Mouse (Mus musculus): ENCODE data around the gene Bmp6. TPM values are rescaled to one million over a fixed set of nuclear protein-coding genes. Genes with fewer than 3 reads are reported as not detected.
A peak's percentile ranks its signal among the peaks of the same experiment; 100 is the strongest.

Bmp6 gene
- polyA plus RNA-seq, 1 experiment, result 9.4 TPM

DNA sequence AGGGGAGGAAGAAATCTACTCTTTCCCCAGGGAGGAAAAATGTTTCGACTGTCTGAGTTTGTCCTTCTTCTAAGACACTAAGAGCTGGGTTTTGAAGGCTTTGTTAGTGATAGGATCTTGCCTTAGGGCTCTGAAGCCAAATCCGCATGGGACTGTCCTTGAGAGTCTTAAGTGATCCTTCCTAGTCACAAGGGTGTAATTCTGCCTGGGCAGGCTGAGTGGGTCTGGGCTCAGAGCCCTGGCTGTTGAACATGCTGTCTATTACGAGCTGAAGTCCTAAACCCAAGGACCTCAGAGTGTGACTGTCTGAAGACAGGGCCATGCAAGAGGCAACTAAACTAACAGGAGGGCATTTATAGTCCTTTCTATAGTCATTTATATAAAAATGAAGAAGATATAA, 200.6 kb downstream of the Bmp6 start:
- Histone ChIP-seq H3K4me1 (ENCODE audit: control insufficient read depth, insufficient read depth, insufficient read length) (no peaks in the 10 kb centered on the region; the same call in 1 of the 2 replicates), H3K4me3 (ENCODE audit: extremely low read depth, insufficient read depth, insufficient read length) (no peak overlapping the region), H3K36me3 (ENCODE audit: control insufficient read depth, insufficient read depth, low read length) (no peaks in the 10 kb centered on the region), H3K27ac (ENCODE audit: insufficient read depth, low read length) (no peak overlapping the region), H3K27me3 (ENCODE audit: control insufficient read depth, insufficient read depth, low read length) (no peaks in the 10 kb centered on the region)
- 77% methylated on average over 3 of the region's 3 CpGs for WGBS
- no peak for DNase-seq (ENCODE audit: low read depth in 1 of 2, low spot score in 2 of 2)
- TF ChIP-seq CTCF (IDR thresholded peaks at IDR 0.05; ENCODE audit: extremely low read depth, insufficient read depth, insufficient read length, insufficient replicate concordance) (no peak), POLR2A (IDR thresholded peaks at IDR 0.05; ENCODE audit: low read depth, low read length) (no peak)

DNA sequence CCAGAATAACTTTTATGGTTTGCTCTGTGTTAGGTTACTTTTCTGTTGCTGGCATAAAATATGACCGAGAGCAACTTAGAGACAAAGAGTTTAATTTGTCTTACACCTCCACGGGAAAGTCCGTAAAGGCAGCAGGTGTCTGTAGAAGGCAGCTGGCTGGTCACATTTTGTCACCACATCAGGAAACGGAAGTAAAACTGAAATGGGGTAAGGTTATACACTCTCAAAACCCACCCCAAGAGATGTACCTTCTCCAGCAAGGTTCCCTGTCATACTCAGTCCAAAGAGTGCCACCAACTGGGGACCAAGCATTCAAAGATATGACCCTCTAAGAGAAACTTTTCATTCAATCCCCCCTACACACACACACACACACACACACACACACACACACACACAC, 201.8 kb downstream of the Bmp6 start:
- no peak for TF ChIP-seq CTCF (IDR thresholded peaks at IDR 0.05; ENCODE audit: extremely low read depth, insufficient read depth, insufficient read length, insufficient replicate concordance)
- TF ChIP-seq POLR2A (IDR thresholded peaks at IDR 0.05; ENCODE audit: low read depth, low read length), result no peak
- no peak overlapping the region for H3K27ac ChIP-seq (ENCODE audit: insufficient read depth, low read length)

DNA sequence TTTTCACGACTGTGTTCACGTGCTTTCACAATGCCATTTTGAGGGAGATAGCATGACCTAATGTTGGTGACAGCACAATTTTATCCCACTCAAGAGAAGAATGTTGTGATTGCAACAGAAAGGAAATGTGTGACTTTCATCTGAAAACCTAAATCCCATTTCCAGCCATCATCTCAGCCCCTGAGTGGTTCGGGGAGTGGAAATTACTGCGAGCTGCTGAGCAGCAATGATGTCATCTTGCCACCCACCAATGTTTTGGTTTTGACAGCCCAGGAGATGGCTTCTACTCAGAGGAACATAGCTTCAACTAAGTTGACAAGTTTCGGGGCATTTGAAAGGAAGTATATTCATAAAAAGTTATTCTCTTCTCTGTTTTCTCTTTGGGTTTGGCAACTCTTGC, 202.8 kb downstream of the Bmp6 start:
- Histone ChIP-seq H3K4me3 (ENCODE audit: extremely low read depth, insufficient read depth, insufficient read length) (no peak overlapping the region), H3K27ac (ENCODE audit: insufficient read depth, low read length) (no peak overlapping the region), H3K36me3 (ENCODE audit: control insufficient read depth, insufficient read depth, low read length) (no peaks in the 10 kb centered on the region), H3K4me1 (ENCODE audit: control insufficient read depth, insufficient read depth, insufficient read length) (no peaks in the 10 kb centered on the region; the same call in 1 of the 2 replicates), H3K27me3 (ENCODE audit: control insufficient read depth, insufficient read depth, low read length) (no peaks in the 10 kb centered on the region)
- TF ChIP-seq POLR2A (IDR thresholded peaks at IDR 0.05; ENCODE audit: low read depth, low read length) (no peak), CTCF (IDR thresholded peaks at IDR 0.05; ENCODE audit: extremely low read depth, insufficient read depth, insufficient read length, insufficient replicate concordance) (no peak)
- 82% methylated on average over 5 of the region's 5 CpGs for WGBS
- DNase-seq (ENCODE audit: low read depth in 1 of 2, low spot score in 2 of 2), result no peak

More for the DNA sequence above, 201.8 kb downstream of the Bmp6 start:
- no peaks in the 10 kb centered on the region; the same call in 1 of the 2 replicates for H3K4me1 ChIP-seq (ENCODE audit: control insufficient read depth, insufficient read depth, insufficient read length)
- H3K27me3 ChIP-seq (ENCODE audit: control insufficient read depth, insufficient read depth, low read length), result no peaks in the 10 kb centered on the region
- 24% methylated on average over 4 of the region's 4 CpGs for WGBS
- peak; percentile 20 to 53 for DNase-seq (ENCODE audit: low read depth in 1 of 2, low spot score in 2 of 2)
- H3K4me3 ChIP-seq (ENCODE audit: extremely low read depth, insufficient read depth, insufficient read length), result no peak overlapping the region
- H3K36me3 ChIP-seq (ENCODE audit: control insufficient read depth, insufficient read depth, low read length), result no peaks in the 10 kb centered on the region

DNA sequence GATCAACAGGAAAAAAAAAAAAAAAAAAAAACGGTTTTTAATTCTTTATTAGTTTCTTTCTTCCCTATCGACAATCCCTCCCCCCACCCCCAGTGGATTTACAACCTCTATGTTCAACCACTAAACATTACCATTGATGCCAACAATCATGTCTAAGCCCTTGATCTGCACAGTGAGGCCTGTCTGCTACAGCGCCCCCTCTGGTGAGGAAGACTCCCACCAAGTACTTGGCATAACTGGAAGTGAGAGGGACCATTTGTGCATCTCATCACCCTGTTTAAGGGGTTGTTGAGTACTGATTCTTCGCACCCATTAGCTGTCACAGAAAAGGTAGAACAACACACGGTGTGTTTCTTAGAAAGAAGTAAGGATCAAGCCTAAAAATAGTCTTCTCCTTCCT, 203.8 kb downstream of the Bmp6 start:
- TF ChIP-seq POLR2A (IDR thresholded peaks at IDR 0.05; ENCODE audit: low read depth, low read length), result no peak
- TF ChIP-seq CTCF (IDR thresholded peaks at IDR 0.05; ENCODE audit: extremely low read depth, insufficient read depth, insufficient read length, insufficient replicate concordance), result no peak
- Histone ChIP-seq H3K4me3 (ENCODE audit: extremely low read depth, insufficient read depth, insufficient read length) (no peak overlapping the region), H3K4me1 (ENCODE audit: control insufficient read depth, insufficient read depth, insufficient read length) (no peaks in the 10 kb centered on the region; the same call in 1 of the 2 replicates), H3K27me3 (ENCODE audit: control insufficient read depth, insufficient read depth, low read length) (no peaks in the 10 kb centered on the region), H3K36me3 (ENCODE audit: control insufficient read depth, insufficient read depth, low read length) (no peaks in the 10 kb centered on the region), H3K27ac (ENCODE audit: insufficient read depth, low read length) (no peak overlapping the region)
- WGBS, result 79% methylated on average over 5 of the region's 5 CpGs
- no peak for DNase-seq (ENCODE audit: low read depth in 1 of 2, low spot score in 2 of 2)

Other genes with a start within 250 kb of the Bmp6 start
- gene Dsp, start 193.8 kb upstream of the Bmp6 start, polyA plus RNA-seq (2012; rRNA removed), result 0.08 and 0.29 TPM in 2 replicates
- 23.7 and 42.1 TPM in 2 replicates for gene Snrnp48, start 140.2 kb upstream of the Bmp6 start, polyA plus RNA-seq (2012; rRNA removed)
- 88.0 and 112 TPM in 2 replicates for gene Txndc5, start 183.7 kb downstream of the Bmp6 start, polyA plus RNA-seq (2012; rRNA removed)